Mouse (Mus musculus): Measurements from ENCODE around the gene Gm44511. TPM values are rescaled to one million over a fixed set of nuclear protein-coding genes. Genes with fewer than 3 reads are reported as not detected.
A peak's percentile ranks its signal among the peaks of the same experiment; 100 is the strongest.

Gm44511 gene
- polyA plus RNA-seq, 1 experiment from 2014 or later, result not detected

DNA sequence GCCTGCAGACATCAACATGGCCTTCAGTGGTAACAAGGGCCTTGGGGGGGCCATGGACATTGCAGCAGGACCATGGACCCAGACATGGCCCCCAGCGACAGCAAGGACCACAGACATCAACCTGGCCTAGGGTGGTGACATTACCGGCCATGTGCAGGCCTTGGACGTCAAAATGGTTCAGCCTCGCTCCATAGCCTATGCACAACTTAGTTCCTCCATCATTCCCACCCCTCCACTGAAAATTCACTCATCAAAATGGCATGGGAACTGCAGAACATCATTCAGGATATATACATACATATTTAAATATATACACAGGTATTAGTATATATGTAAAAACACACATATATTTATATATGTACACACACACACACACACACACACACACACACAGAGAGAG, 21.3 kb upstream of the Gm44511 start:
- no peaks in the 10 kb centered on the region; the same call in 1 of the 2 replicates for H3K36me3 ChIP-seq (replicated peaks; ENCODE audit: insufficient read depth, low read length)
- H3K4me1 ChIP-seq (ENCODE audit: insufficient read depth), result peaks cover 14% of the 10 kb centered on the region
- TF ChIP-seq CTCF (IDR thresholded peaks at IDR 0.05; ENCODE audit: low read depth) (no peak), EP300 (IDR thresholded peaks at IDR 0.05; ENCODE audit: low read depth) (no peak)
- H3K27ac ChIP-seq (ENCODE audit: low read depth), result no peak overlapping the region
- ATAC-seq, result no peak
- no peak overlapping the region for H3K4me3 ChIP-seq (ENCODE audit: low read depth, low read length)
- H3K4me2 ChIP-seq (ENCODE audit: low read depth, low read length), result no peak overlapping the region
- no peak for DNase-seq
- 80% methylated on average over 4 of the region's 4 CpGs for WGBS (ENCODE audit: insufficient replicate concordance)
- H3K27me3 ChIP-seq (ENCODE audit: insufficient read depth, low read length), result no peaks in the 10 kb centered on the region
- no peak overlapping the region for H3K9ac ChIP-seq (replicated peaks)
- no peaks in the 10 kb centered on the region for H3K9me3 ChIP-seq (ENCODE audit: low read length)

DNA sequence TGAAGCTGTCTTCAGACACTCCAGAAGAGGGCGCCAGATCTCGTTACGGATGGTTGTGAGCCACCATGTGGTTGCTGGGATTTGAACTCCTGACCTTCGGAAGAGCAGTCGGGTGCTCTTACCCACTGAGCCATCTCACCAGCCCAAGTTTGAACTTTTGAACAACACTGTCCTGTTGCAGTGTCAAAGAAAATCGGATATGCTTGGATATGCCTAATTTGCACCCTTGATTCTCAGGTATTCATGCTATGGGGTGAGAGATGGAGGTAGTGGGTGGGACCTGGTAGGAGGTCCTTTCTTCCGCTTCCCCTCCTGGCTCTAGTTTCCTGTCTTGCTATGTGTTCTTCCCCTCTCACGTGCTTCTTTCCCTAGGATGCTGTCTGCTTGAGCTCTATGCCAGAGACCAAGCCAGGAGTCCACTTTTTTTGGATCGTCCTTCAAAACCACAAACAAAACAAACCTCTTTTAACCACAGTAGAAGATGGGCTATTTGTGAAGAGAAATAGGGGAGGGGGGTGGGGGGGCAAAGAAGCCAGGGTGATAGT, 20.0 kb upstream of the Gm44511 start:
- H3K27me3 ChIP-seq (ENCODE audit: insufficient read depth, low read length), result no peaks in the 10 kb centered on the region
- H3K27ac ChIP-seq (ENCODE audit: low read depth), result no peak overlapping the region
- ATAC-seq (0 out of 2 replicates have a peak, but pooled peaks have one; percentile 1), DNase-seq (no peak)
- no peak overlapping the region for H3K4me2 ChIP-seq (ENCODE audit: low read depth, low read length)
- TF ChIP-seq EP300 (IDR thresholded peaks at IDR 0.05; ENCODE audit: low read depth), result no peak
- TF ChIP-seq CTCF (IDR thresholded peaks at IDR 0.05; ENCODE audit: low read depth), result peak; percentile 13
- H3K4me3 ChIP-seq (ENCODE audit: low read depth, low read length), result no peak overlapping the region
- no peaks in the 10 kb centered on the region; the same call in 1 of the 2 replicates for H3K36me3 ChIP-seq (replicated peaks; ENCODE audit: insufficient read depth, low read length)
- no peaks in the 10 kb centered on the region for H3K9me3 ChIP-seq (ENCODE audit: low read length)
- peaks cover 17% of the 10 kb centered on the region; the same call in 1 of the 2 replicates for H3K4me1 ChIP-seq (ENCODE audit: insufficient read depth)
- H3K9ac ChIP-seq (replicated peaks), result no peak overlapping the region
- 56% methylated on average over 6 of the region's 9 CpGs for WGBS (ENCODE audit: insufficient replicate concordance)

DNA sequence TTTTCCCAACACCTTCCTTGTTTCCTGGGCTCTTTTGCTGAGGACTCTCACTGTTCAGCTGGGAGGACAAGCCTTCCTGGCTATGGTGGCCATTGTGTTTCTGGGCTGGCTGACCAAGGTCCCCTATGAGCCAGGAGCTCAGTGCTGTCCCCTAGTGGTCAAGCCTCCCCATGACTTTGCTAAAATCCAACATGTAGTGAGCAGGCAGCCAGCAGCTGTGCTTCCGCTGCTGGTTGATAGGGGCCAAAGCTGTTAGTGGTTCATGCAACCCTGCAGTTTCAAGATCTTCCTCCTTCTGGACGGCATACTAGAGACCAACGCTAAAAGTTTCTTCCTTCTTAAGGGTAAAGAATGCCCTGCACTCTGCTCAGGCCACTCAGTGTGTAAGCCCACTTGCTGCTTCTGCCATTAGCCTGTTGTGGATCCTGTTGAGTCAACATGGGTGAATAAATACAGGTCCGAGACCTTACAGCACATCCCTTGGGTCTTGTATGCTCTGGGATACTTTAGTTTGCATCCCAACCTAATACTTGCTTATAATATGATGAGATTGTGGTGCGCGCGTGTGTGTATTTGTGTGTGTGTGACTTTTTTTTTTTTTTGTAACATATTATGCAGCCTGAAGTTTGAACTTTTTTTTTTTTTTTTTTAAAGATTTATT, 19.3 kb upstream of the Gm44511 start:
- TF ChIP-seq CTCF (IDR thresholded peaks at IDR 0.05; ENCODE audit: low read depth) (peak; percentile 100), EP300 (IDR thresholded peaks at IDR 0.05; ENCODE audit: low read depth) (0 out of 2 replicates have a peak, but pooled peaks have one; percentile 25)
- peak; percentile 91 for DNase-seq
- Histone ChIP-seq H3K27ac (ENCODE audit: low read depth) (peak overlapping the region; percentile 58), H3K4me3 (ENCODE audit: low read depth, low read length) (no peak overlapping the region; the same call in 1 of the 2 replicates), H3K9ac (replicated peaks) (no peak overlapping the region), H3K36me3 (replicated peaks; ENCODE audit: insufficient read depth, low read length) (no peaks in the 10 kb centered on the region; the same call in 1 of the 2 replicates), H3K9me3 (ENCODE audit: low read length) (no peaks in the 10 kb centered on the region), H3K4me2 (ENCODE audit: low read depth, low read length) (peak overlapping the region; percentile 53), H3K27me3 (ENCODE audit: insufficient read depth, low read length) (no peaks in the 10 kb centered on the region), H3K4me1 (ENCODE audit: insufficient read depth) (peaks cover 15% of the 10 kb centered on the region; the same call in 1 of the 2 replicates)
- WGBS (ENCODE audit: insufficient replicate concordance), result 25% methylated on average over 7 of the region's 7 CpGs
- peak; percentile 50 for ATAC-seq

DNA sequence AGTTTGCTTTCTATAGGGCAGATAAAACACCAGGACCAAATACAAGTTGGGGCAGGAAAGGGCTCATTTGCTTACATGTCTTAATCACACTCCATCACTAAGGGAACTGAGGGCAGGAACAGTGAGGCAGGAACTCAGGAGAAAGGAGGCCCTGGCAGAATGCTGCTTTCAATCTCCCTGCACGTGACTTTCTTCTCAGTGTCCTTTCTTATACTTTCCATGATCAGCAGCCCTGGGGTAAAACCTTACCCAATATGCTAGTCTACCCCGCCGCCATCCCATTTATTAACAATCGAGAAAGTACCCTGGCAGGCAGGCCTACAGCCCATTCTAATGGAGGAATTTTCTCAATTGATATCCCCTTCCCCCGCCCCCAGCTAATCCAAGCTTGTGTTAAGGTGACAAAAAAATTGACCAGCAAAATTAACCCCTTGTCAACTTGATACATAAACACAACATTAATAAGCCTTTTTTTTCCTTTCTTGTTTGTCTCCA, 18.5 kb upstream of the Gm44511 start:
- H3K4me3 ChIP-seq (ENCODE audit: low read depth, low read length), result no peak overlapping the region
- peaks cover 13% of the 10 kb centered on the region; the same call in 1 of the 2 replicates for H3K4me1 ChIP-seq (ENCODE audit: insufficient read depth)
- H3K36me3 ChIP-seq (replicated peaks; ENCODE audit: insufficient read depth, low read length), result no peaks in the 10 kb centered on the region; the same call in 1 of the 2 replicates
- ATAC-seq (no peak), DNase-seq (no peak)
- WGBS (ENCODE audit: insufficient replicate concordance), result 83% methylated on average over 5 of the region's 5 CpGs
- peak overlapping the region; percentile 97 for H3K4me2 ChIP-seq (ENCODE audit: low read depth, low read length)
- H3K9ac ChIP-seq (replicated peaks), result no peak overlapping the region
- H3K9me3 ChIP-seq (ENCODE audit: low read length), result no peaks in the 10 kb centered on the region
- TF ChIP-seq CTCF (IDR thresholded peaks at IDR 0.05; ENCODE audit: low read depth) (0 out of 2 replicates have a peak, but pooled peaks have one; percentile 1), EP300 (IDR thresholded peaks at IDR 0.05; ENCODE audit: low read depth) (no peak)
- no peaks in the 10 kb centered on the region for H3K27me3 ChIP-seq (ENCODE audit: insufficient read depth, low read length)
- H3K27ac ChIP-seq (ENCODE audit: low read depth), result no peak overlapping the region

DNA sequence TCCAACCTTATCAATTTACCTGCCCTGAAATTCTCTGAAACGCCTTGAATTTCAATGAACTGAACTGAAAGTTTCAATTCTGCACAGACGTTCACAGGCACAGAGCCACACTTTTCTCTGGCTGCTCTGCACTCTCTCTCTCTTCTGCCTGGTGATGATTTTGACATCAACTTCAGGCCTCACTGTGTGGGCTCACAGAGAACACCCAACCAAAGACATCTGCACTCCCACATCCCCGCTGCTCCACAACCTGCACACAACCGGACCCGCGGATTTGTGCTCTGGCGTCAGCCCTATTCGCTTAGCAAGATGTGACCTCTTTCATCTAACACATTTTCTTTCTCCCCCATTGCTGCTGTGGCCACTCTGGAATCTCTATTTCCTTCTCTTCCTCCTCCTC, 18.0 kb upstream of the Gm44511 start:
- Histone ChIP-seq H3K9me3 (ENCODE audit: low read length) (no peaks in the 10 kb centered on the region), H3K4me1 (ENCODE audit: insufficient read depth) (peaks cover 13% of the 10 kb centered on the region; the same call in 1 of the 2 replicates), H3K4me3 (ENCODE audit: low read depth, low read length) (peak overlapping the region; percentile 77; the same call in 1 of the 2 replicates), H3K9ac (replicated peaks) (peak overlapping the region; percentile 77; the same call in 1 of the 2 replicates), H3K27ac (ENCODE audit: low read depth) (no peak overlapping the region), H3K4me2 (ENCODE audit: low read depth, low read length) (peak overlapping the region; percentile 97), H3K27me3 (ENCODE audit: insufficient read depth, low read length) (no peaks in the 10 kb centered on the region), H3K36me3 (replicated peaks; ENCODE audit: insufficient read depth, low read length) (no peaks in the 10 kb centered on the region; the same call in 1 of the 2 replicates)
- DNase-seq (no peak), ATAC-seq (no peak)
- WGBS (ENCODE audit: insufficient replicate concordance), result 33% methylated on average over 8 of the region's 8 CpGs
- no peak for TF ChIP-seq EP300 (IDR thresholded peaks at IDR 0.05; ENCODE audit: low read depth)
- no peak for TF ChIP-seq CTCF (IDR thresholded peaks at IDR 0.05; ENCODE audit: low read depth)

DNA sequence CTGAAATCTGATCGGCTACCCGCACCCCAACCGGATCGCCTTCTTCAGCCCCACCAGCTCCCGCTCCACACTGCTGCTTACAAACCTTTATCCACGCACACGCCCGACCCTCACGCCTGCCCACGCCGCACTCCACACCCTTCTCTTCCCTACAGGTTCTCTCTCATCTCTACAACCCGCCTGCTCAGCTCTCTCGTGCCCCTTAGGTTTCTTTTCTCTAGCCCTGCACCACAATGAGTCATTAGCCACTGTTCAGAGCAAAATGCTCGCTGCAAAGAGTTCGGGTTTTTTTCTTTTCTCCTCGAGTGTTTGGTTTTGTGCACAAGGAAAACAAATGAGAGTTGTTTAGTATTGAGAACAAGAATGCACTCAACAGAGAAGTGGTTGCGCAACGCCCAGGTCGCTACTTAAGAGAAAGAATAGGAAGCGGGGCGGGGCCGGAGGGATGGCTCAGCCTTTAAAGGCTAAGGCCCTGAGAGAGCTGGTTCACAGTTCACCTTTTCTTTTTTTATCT, 17.4 kb upstream of the Gm44511 start:
- WGBS (ENCODE audit: insufficient replicate concordance), result under 1% methylated on average over 22 of the region's 22 CpGs
- Histone ChIP-seq H3K36me3 (replicated peaks; ENCODE audit: insufficient read depth, low read length) (no peaks in the 10 kb centered on the region), H3K9me3 (ENCODE audit: low read length) (no peaks in the 10 kb centered on the region), H3K4me1 (ENCODE audit: insufficient read depth) (peaks cover 13% of the 10 kb centered on the region; the same call in 1 of the 2 replicates), H3K9ac (replicated peaks) (peak overlapping the region; percentile 77), H3K27ac (ENCODE audit: low read depth) (peak overlapping the region; percentile 86), H3K27me3 (ENCODE audit: insufficient read depth, low read length) (no peaks in the 10 kb centered on the region), H3K4me3 (ENCODE audit: low read depth, low read length) (peak overlapping the region; percentile 77), H3K4me2 (ENCODE audit: low read depth, low read length) (peak overlapping the region; percentile 97)
- ATAC-seq (peak; percentile 1; the same call in 1 of the 2 replicates), DNase-seq (peak; percentile 74)
- no peak for TF ChIP-seq EP300 (IDR thresholded peaks at IDR 0.05; ENCODE audit: low read depth)
- no peak for TF ChIP-seq CTCF (IDR thresholded peaks at IDR 0.05; ENCODE audit: low read depth)

Measured in liver, postnatal 0 days (tissue).